Mouse (Mus musculus): ENCODE results near the gene Slc7a15.

DNA sequence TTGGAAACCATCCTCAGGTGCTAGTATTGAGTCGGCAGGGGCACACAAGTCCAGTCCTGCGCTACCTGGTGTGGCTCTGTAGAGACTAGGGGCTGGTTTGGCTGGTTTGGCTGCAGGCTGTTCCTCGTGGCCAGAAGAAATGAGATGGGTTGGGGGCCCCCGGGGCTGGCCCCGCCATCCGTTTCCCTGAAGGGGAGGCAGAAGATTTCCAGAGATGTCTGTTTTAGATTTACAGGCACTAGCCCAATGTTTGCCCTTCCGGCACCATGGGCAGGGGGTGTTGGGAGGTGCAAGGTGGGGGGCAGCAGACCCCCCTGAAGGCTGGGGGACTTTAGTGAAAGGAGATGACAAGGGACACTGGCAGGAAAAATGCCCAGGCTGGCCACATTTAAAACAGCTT lies 3.3 kb downstream of the Slc7a15 start:
- no peak for TF ChIP-seq CTCF (IDR thresholded peaks at IDR 0.05; ENCODE audit: extremely low read depth, insufficient read length, insufficient replicate concordance, low read depth, low read length)
- TF ChIP-seq POLR2A (IDR thresholded peaks at IDR 0.05; ENCODE audit: low read depth, low read length) = no peak
